Mouse (Mus musculus): Measurements from ENCODE around the gene Skida1.

DNA sequence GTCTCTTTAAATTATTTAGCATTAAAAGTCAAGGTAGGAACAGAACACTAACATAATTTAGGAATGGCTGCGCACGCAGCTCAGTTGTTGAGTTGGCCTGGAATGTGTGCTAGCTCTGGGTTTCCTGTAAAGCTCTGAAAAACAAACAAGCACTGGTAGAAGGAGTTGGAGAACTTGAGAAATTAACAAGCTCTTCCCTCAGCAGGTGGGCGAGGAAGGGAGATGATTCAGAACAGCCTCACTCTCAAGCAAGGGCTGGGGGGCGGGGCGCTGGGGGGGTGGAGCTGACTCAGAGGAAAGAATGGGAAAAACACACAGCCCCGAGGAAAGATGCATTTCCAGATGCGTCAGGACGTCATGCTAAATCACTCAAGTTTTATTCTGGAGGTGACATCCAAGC, 43.7 kb downstream of the Skida1 start:
- TF ChIP-seq POLR2A (IDR thresholded peaks at IDR 0.05; ENCODE audit: low read depth, low read length), result no peak
- no peak for TF ChIP-seq CTCF (IDR thresholded peaks at IDR 0.05; ENCODE audit: extremely low read depth, insufficient read depth, insufficient read length, insufficient replicate concordance)

All from spleen, adult 2 months (tissue).